25 mouse cellular contexts compared by ENCODE assay signal in the genomic region with DNA sequence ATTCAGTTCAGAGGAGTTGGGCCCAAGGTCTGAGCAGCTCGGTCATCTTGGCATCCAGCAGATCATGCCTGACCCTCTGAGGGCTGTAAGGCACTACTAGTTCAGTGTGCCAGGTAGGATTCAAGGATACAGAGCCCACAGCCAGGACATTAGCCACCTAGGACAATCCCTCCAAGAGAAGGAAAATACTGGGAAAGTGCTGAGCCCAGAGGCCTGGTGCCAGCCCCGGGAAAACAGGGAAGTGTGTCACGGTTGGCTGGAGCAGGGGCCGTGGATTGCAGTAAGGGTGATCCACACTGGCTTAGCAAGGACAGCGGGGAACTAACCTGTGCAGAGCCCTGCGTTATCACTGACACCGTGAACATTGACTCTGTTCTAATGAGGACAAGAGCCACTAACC. TPM values are rescaled to one million over a fixed set of nuclear protein-coding genes. Genes with fewer than 3 reads are reported as not detected.
DNase-seq lines count a peak whose midpoint lies in the region; ATAC-seq lines count a peak whose summit lies in the region.
"Had no signal": no experiment of that assay in that cellular context is flagged by ENCODE, and none has a peak within 500 bp of the region (broad histone marks: within the 10 kb centered on the region; RNA-seq: fewer than 3 reads in every experiment).

No protein-coding gene starts in this region.

- no peaks in the 10 kb centered on the region for H3K9me3 ChIP-seq in kidney, embryonic 15.5 days (replicated peaks)
- H3K9me3 ChIP-seq in kidney, embryonic 16.5 days (ENCODE audit: low read length) = no peaks in the 10 kb centered on the region
- H3K9me3 ChIP-seq: embryonic facial prominence, embryonic 15.5 days; forebrain, embryonic 15.5 days; G1E; heart, embryonic 13.5 days; hindbrain, embryonic 13.5 days had no signal

- ATAC-seq in kidney, embryonic 15.5 days (replicated peaks; ENCODE audit: low FRiP score) = no peak
- 0 out of 2 replicates have a peak, but pooled peaks have one; percentile 28 for ATAC-seq in kidney, embryonic 16.5 days (ENCODE audit: low FRiP score, low TSS enrichment)
- ATAC-seq: CD4-positive, CD25-positive, alpha-beta regulatory T cell, adult 4 months; forebrain, embryonic 15.5 days had no signal

- H3K4me1 ChIP-seq in kidney, embryonic 15.5 days = peaks cover 3% of the 10 kb centered on the region; the same call in 1 of the 2 replicates
- H3K4me1 ChIP-seq in kidney, embryonic 16.5 days (ENCODE audit: insufficient read depth, low read length) = no peaks in the 10 kb centered on the region
- H3K4me1 ChIP-seq: forebrain, embryonic 15.5 days had no signal

- WGBS in kidney, embryonic 15.5 days = 72% methylated on average over 7 of the region's 7 CpGs
- 54% methylated on average over 7 of the region's 7 CpGs for WGBS in kidney, embryonic 16.5 days

- no peaks in the 10 kb centered on the region for H3K27me3 ChIP-seq in kidney, embryonic 15.5 days
- H3K27me3 ChIP-seq in kidney, embryonic 16.5 days (ENCODE audit: insufficient read depth, low read length) = no peaks in the 10 kb centered on the region
- H3K27me3 ChIP-seq: embryonic facial prominence, embryonic 15.5 days; forebrain, embryonic 15.5 days; heart, embryonic 13.5 days; hindbrain, embryonic 13.5 days had no signal

- no peak overlapping the region for H3K27ac ChIP-seq in kidney, embryonic 15.5 days
- no peak overlapping the region for H3K27ac ChIP-seq in kidney, embryonic 16.5 days (ENCODE audit: low read length)
- H3K27ac ChIP-seq: embryonic facial prominence, embryonic 15.5 days; forebrain, embryonic 15.5 days; heart, embryonic 13.5 days; hindbrain, embryonic 13.5 days had no signal

- no peak overlapping the region for H3K4me2 ChIP-seq in kidney, embryonic 15.5 days
- no peak overlapping the region for H3K4me2 ChIP-seq in kidney, embryonic 16.5 days (replicated peaks; ENCODE audit: low read depth, low read length)
- H3K4me2 ChIP-seq: embryonic facial prominence, embryonic 15.5 days; forebrain, embryonic 15.5 days; heart, embryonic 13.5 days; hindbrain, embryonic 13.5 days had no signal

- no peak overlapping the region for H3K4me3 ChIP-seq in kidney, embryonic 15.5 days (replicated peaks)
- no peak overlapping the region for H3K4me3 ChIP-seq in kidney, embryonic 16.5 days (ENCODE audit: low read length)
- H3K4me3 ChIP-seq: embryonic facial prominence, embryonic 15.5 days; erythroblast, embryonic 14.5 days; forebrain, embryonic 15.5 days; heart, embryonic 13.5 days; hindbrain, embryonic 13.5 days had no signal

- DNase-seq in kidney, adult 18-20 months = peak; percentile 66
- peak; percentile 54 to 75 for DNase-seq in kidney, adult 8-10 months
- peak; percentile 61 to 83 for DNase-seq in kidney, postnatal 25 days
- no peak for DNase-seq in adrenal gland, postnatal 14 days
- no peak for DNase-seq in heart, adult 11 months
- DNase-seq: adrenal gland, adult 8-10 months; cerebellum, adult 11 months; cerebellum, adult 8-10 months; cerebellum, postnatal 14 days; embryo, embryonic 11 days; heart, postnatal 4 days had no signal

- H3K9ac ChIP-seq in kidney, embryonic 15.5 days = no peak overlapping the region
- H3K9ac ChIP-seq in kidney, embryonic 16.5 days (replicated peaks; ENCODE audit: low read length) = no peak overlapping the region
- H3K9ac ChIP-seq: embryonic facial prominence, embryonic 15.5 days; forebrain, embryonic 15.5 days; heart, embryonic 13.5 days; hindbrain, embryonic 13.5 days had no signal

- H3K36me3 ChIP-seq in kidney, embryonic 15.5 days = peaks cover 98% of the 10 kb centered on the region
- H3K36me3 ChIP-seq in kidney, embryonic 16.5 days (ENCODE audit: insufficient read depth, low read length) = peaks cover 72% of the 10 kb centered on the region

RNA-seq across cellular contexts. Expression of gene Dhcr24, which starts 16.7 kb away (rescaled TPM):
- polyA plus RNA-seq in kidney, embryonic 15.5 days (2015; fragmentation: Nextera tagmentation; extraction: Ambion mirVana) = 4.6 and 4.8 TPM in 2 replicates
- polyA plus RNA-seq in kidney, embryonic 16.5 days (2015; fragmentation: Nextera tagmentation; extraction: Ambion mirVana) = 4.1 TPM in 2 replicates
- 48.8 and 110 TPM in 2 replicates for total RNA-seq in adrenal gland, postnatal 14 days (2021)

RNA-seq across cellular contexts. Expression of gene Lexm, which starts 39.5 kb away (rescaled TPM):
- not detected in 2 replicates for polyA plus RNA-seq in kidney, embryonic 15.5 days (2015; fragmentation: Nextera tagmentation; extraction: Ambion mirVana)
- polyA plus RNA-seq in kidney, embryonic 16.5 days (2015; fragmentation: Nextera tagmentation; extraction: Ambion mirVana) = not detected in 2 replicates
- not detected in 2 replicates for total RNA-seq in adrenal gland, postnatal 14 days (2021)
- total RNA-seq: adrenal gland, adult 8-10 months; common myeloid progenitor, adult 5-6 weeks; G1E; gastrocnemius, adult 8-10 months; heart, adult 8-10 months; heart, postnatal 4 days had no signal
- polyA plus RNA-seq: brain, embryonic 14.5 days; erythroblast, embryonic 14.5 days; forebrain, embryonic 15.5 days; G1E; heart, postnatal 0 days had no signal

RNA-seq across cellular contexts. Expression of gene Ttc22, which starts 44.7 kb away (rescaled TPM):
- polyA plus RNA-seq in kidney, embryonic 15.5 days (2015; fragmentation: Nextera tagmentation; extraction: Ambion mirVana) = 5.8 and 6.0 TPM in 2 replicates
- 6.7 and 7.1 TPM in 2 replicates for polyA plus RNA-seq in kidney, embryonic 16.5 days (2015; fragmentation: Nextera tagmentation; extraction: Ambion mirVana)
- total RNA-seq in adrenal gland, postnatal 14 days (2021) = not detected in 2 replicates
- total RNA-seq: common myeloid progenitor, adult 5-6 weeks; G1E; gastrocnemius, adult 8-10 months had no signal
- polyA plus RNA-seq: CD4-positive, CD25-positive, alpha-beta regulatory T cell, adult 4 months; erythroblast, embryonic 14.5 days; G1E had no signal

Comparison
In these comparisons a context has a peak if more than half of its experiments do, and no peak if none do; other contexts are left out.
1. DNase-seq: peak in kidney, adult 18-20 months (single experiment), kidney, adult 8-10 months (2 of 2) and kidney, postnatal 25 days (2 of 2); none in adrenal gland, postnatal 14 days (single experiment) and heart, adult 11 months (single experiment).